Mouse (Mus musculus) central nervous system, embryonic 18 days (tissue): ENCODE measurements around the gene Lrch2. TPM values are rescaled to one million over a fixed set of nuclear protein-coding genes. Genes with fewer than 3 reads are reported as not detected.

Experiments
- polyA plus RNA-seq: library from polyadenylated mRNA; depleted of rRNA; stranded (reverse); fragments of >200 nt; gene quantifications from 2 replicates; pipeline ENCODE4 v1.2.3, GENCODE M21; 2012; rRNA removed

The Lrch2 gene
- 38.4 and 38.5 TPM in 2 replicates for polyA plus RNA-seq

DNA sequence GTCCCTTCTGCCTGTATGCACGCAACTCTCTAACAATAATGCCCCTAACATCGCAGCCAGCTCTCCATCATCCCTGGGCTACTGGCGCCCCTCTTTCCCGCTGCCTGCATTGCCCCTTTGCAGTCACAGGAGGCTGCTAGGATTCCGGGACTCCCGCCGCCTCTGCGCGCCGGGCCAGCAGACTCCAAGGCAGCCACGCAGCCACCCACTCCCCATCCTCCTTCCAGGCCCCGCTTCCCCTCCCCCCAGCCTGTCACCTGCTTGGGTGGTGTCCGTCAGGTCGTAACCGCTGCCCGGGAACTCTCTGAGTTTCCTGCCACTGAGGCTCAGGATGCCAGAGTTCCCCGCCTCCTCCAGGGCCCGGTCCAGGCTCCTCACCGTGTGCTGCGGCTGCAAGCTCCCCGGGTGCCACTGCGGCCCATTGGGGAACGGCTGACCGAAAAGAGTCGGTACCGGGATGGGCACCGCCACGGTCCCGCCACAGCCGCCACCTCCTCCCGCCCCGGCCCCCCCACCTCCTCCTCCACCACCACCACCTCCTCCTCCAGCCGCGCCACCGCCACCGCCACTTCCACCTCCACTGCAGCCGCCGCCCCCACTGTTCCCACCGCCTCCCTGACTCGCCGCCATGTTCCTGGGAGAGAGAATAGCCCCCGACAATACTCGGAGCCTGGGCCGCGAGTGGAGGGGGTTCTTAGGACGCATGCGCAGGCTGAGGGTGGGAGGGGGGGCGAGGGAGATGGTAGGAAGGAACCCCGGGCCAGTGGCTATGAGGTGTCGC is at the start of gene Lrch2:
Gene Lrch2 (minus strand): TSS at position 661 of the 781 bp plus-strand sequence.

GRCm38 (mm10) chrX:147453610-147454009 is 100.3 kb downstream of the Lrch2 start, which contains the start of gene Vmn1r239-ps:
Vmn1r239-ps (minus strand) TSS chrX:147453710.

DNA sequence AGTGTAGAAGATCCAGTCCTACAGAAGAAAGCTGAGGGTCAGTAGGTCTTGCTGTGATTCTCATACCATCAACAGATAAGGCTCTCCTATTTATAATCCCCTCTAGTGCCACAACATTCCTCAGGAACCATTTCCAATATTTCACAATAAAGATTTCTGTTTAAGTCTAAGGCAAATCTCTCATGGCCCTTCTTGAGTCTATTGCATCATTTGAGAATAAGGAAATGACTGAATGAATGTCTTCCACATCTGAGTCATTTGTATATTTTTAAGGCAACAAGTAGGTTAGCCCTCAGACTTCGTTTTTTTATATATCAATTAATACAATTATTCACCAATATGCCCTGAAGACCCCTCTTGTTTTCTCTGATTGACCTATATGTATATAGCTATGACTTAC is 124.8 kb downstream of the Lrch2 start, which contains the start of gene Il13ra2:
Gene Il13ra2 (minus strand): TSS at position 64 of the 400 bp plus-strand sequence.

Other genes starting within 250 kb of the Lrch2 start
- 0.23 and 0.83 TPM in 2 replicates for gene Il13ra2, start 124.9 kb downstream of the Lrch2 start, polyA plus RNA-seq
- not detected in 2 replicates for gene Vmn1r239-ps, start 100.4 kb downstream of the Lrch2 start, polyA plus RNA-seq
- gene Gm15128, start 211.9 kb upstream of the Lrch2 start, polyA plus RNA-seq = not detected in 2 replicates